Mouse (Mus musculus): Measurements from ENCODE around the gene Akap7. TPM values are rescaled to one million over a fixed set of nuclear protein-coding genes. Genes with fewer than 3 reads are reported as not detected.

The Akap7 gene
- polyA plus RNA-seq, 1 experiment from 2014 or later: 30.3 TPM

DNA sequence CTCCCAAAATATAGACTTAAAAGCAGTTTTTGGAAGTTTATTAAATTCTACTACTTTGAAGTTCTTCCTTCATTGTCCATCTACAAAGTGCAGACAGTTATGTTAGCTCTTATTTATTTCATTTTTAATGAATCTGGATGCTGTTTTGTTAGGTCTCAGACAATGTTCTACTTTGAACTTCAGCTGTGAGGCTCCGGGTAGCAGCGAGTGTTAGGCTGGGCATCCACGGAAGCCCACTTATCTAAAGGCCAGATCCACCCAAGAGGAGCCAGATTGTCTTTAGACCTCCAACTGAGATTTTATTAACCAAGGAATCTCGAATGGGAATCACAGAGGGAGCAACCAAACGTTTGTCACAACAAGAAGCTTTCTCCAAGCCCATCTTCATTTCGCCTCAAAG lies 2.5 kb downstream of the Akap7 start:
- ATAC-seq (ENCODE audit: low FRiP score, low TSS enrichment): no peak
- Histone ChIP-seq H3K4me1 (ENCODE audit: control insufficient read depth, insufficient read depth, low read length) (no peaks in the 10 kb centered on the region), H3K9ac (ENCODE audit: low read depth, low read length) (no peak overlapping the region), H3K4me3 (ENCODE audit: low read length) (no peak overlapping the region), H3K27ac (ENCODE audit: low read depth, low read length) (no peak overlapping the region), H3K36me3 (ENCODE audit: control insufficient read depth, insufficient read depth, low read length) (no peaks in the 10 kb centered on the region), H3K27me3 (ENCODE audit: control insufficient read depth, insufficient read depth, low read length) (no peaks in the 10 kb centered on the region), H3K9me3 (ENCODE audit: control insufficient read depth, low read length) (no peaks in the 10 kb centered on the region), H3K4me2 (replicated peaks; ENCODE audit: low read depth, low read length) (no peak overlapping the region)
- WGBS: 66% methylated on average over 6 of the region's 6 CpGs

DNA sequence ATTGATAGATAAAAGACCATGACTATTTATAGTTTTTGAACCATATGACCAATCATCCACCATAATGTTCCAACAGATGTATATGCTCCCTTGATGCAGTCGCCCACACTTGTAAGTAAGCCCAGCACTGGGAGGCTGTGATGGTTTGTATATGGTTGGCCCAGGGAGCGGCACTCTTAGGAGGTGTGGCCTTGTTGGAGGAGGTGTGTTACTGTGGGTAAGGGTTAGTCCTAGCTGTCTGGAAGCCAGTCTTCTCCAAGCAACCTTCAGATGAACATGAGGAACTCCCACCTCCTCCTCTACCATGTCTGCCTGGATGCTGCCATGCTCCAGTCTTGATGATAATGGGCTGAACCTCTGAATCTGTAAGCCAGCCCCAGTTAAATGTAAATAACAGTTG lies 3.1 kb downstream of the Akap7 start:
- no peak for ATAC-seq (ENCODE audit: low FRiP score, low TSS enrichment)
- H3K4me2 ChIP-seq (replicated peaks; ENCODE audit: low read depth, low read length): no peak overlapping the region
- no peak overlapping the region for H3K27ac ChIP-seq (ENCODE audit: low read depth, low read length)
- H3K9me3 ChIP-seq (ENCODE audit: control insufficient read depth, low read length): no peaks in the 10 kb centered on the region
- no peak overlapping the region for H3K9ac ChIP-seq (ENCODE audit: low read depth, low read length)
- H3K4me1 ChIP-seq (ENCODE audit: control insufficient read depth, insufficient read depth, low read length): no peaks in the 10 kb centered on the region
- H3K36me3 ChIP-seq (ENCODE audit: control insufficient read depth, insufficient read depth, low read length): no peaks in the 10 kb centered on the region
- H3K4me3 ChIP-seq (ENCODE audit: low read length): no peak overlapping the region
- no peaks in the 10 kb centered on the region for H3K27me3 ChIP-seq (ENCODE audit: control insufficient read depth, insufficient read depth, low read length)
- WGBS: 79% methylated on average over 2 of the region's 2 CpGs

DNA sequence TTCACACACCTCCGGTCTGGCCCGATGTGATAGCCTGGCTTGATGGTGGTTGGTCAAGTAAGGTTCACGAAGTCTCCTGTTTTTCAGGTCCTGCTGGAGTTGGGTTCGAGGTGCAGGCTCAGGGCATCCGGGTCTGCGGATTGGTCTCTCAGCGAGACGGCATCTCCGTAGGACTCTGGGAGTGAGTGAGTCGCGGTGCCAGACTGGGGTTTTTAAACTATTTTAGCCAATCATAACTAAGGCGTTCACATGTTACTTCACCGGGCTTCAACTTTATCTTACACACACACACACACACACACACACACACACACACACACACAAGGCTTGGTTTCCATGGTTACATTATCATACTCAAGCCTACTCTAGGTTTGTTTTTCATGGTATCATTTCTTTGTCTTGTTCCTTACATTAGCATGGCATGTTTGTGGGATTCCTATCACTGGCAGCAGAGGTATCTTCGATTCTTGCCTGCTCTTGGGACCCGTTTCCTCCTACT lies 8.6 kb downstream of the Akap7 start:
- 94% methylated on average over 15 of the region's 15 CpGs for WGBS
- ATAC-seq (ENCODE audit: low FRiP score, low TSS enrichment): no peak
- Histone ChIP-seq H3K4me1 (ENCODE audit: control insufficient read depth, insufficient read depth, low read length) (peaks cover 20% of the 10 kb centered on the region; the same call in 1 of the 2 replicates), H3K4me3 (ENCODE audit: low read length) (no peak overlapping the region), H3K9ac (ENCODE audit: low read depth, low read length) (no peak overlapping the region), H3K27me3 (ENCODE audit: control insufficient read depth, insufficient read depth, low read length) (no peaks in the 10 kb centered on the region), H3K27ac (ENCODE audit: low read depth, low read length) (no peak overlapping the region), H3K9me3 (ENCODE audit: control insufficient read depth, low read length) (no peaks in the 10 kb centered on the region), H3K4me2 (replicated peaks; ENCODE audit: low read depth, low read length) (no peak overlapping the region), H3K36me3 (ENCODE audit: control insufficient read depth, insufficient read depth, low read length) (no peaks in the 10 kb centered on the region)

DNA sequence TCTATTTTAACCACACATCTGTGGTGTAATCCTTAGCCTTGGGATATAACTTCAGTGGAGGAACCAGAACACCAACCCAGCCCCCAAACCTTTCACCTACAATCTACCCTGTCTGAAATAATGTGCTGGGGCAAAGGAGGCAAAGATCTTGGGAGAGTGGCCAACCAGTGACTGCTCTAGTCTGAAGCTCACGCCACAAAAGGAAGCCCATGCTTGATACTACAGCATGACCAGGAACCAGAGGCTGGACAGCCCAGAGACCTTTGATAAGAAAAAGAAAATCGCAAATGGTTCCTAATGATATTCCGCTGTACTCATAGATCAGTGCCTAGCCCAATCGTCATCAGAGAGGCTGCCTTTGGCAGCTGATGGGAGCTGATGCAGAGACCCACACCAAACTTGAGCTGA lies 9.4 kb downstream of the Akap7 start:
- ATAC-seq (ENCODE audit: low FRiP score, low TSS enrichment): no peak
- Histone ChIP-seq H3K9ac (ENCODE audit: low read depth, low read length) (no peak overlapping the region), H3K4me2 (replicated peaks; ENCODE audit: low read depth, low read length) (peak overlapping the region; percentile 64; the same call in 1 of the 2 replicates), H3K36me3 (ENCODE audit: control insufficient read depth, insufficient read depth, low read length) (no peaks in the 10 kb centered on the region), H3K9me3 (ENCODE audit: control insufficient read depth, low read length) (no peaks in the 10 kb centered on the region), H3K4me1 (ENCODE audit: control insufficient read depth, insufficient read depth, low read length) (peaks cover 20% of the 10 kb centered on the region; the same call in 1 of the 2 replicates), H3K4me3 (ENCODE audit: low read length) (no peak overlapping the region), H3K27me3 (ENCODE audit: control insufficient read depth, insufficient read depth, low read length) (no peaks in the 10 kb centered on the region), H3K27ac (ENCODE audit: low read depth, low read length) (peak overlapping the region; percentile 38; the same call in 1 of the 2 replicates)
- WGBS: 79% methylated on average over 4 of the region's 4 CpGs

DNA sequence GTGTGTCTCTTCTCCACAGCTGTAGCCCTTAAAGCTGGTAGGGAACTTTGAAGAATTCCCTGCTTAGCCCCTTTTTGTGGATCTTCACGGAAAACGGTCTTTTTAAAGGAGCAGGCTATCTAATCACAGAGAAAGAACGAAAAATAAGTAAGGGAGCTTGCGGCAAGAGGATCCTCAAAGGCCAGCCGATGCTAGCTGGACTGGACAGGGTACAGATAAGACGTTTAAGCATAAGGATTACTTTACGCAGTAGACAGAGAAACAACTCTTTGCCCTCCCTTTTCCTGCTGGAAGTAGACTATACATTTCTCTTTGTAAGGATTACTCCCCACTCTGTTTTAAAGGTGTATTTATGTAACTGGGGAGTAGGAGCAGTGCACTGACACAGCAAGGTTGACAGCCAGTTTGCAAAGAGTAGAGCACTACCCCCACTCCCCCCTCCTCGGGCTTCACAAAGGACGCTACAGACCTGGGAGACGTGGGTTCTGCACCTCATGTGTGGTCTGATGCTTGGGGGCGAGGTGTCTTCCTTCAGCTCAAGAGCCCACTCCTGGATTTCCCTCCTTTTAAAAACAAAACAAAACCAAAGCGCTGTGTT lies 9.9 kb downstream of the Akap7 start:
- peak overlapping the region; percentile 58 for H3K4me3 ChIP-seq (ENCODE audit: low read length)
- peak overlapping the region; percentile 75; the same call in 1 of the 2 replicates for H3K9ac ChIP-seq (ENCODE audit: low read depth, low read length)
- H3K9me3 ChIP-seq (ENCODE audit: control insufficient read depth, low read length): no peaks in the 10 kb centered on the region
- H3K27me3 ChIP-seq (ENCODE audit: control insufficient read depth, insufficient read depth, low read length): no peaks in the 10 kb centered on the region
- H3K4me1 ChIP-seq (ENCODE audit: control insufficient read depth, insufficient read depth, low read length): peaks cover 20% of the 10 kb centered on the region; the same call in 1 of the 2 replicates
- no peak for ATAC-seq (ENCODE audit: low FRiP score, low TSS enrichment)
- peak overlapping the region; percentile 86; the same call in 1 of the 2 replicates for H3K27ac ChIP-seq (ENCODE audit: low read depth, low read length)
- no peaks in the 10 kb centered on the region for H3K36me3 ChIP-seq (ENCODE audit: control insufficient read depth, insufficient read depth, low read length)
- H3K4me2 ChIP-seq (replicated peaks; ENCODE audit: low read depth, low read length): peak overlapping the region; percentile 64
- WGBS: 19% methylated on average over 12 of the region's 12 CpGs

DNA sequence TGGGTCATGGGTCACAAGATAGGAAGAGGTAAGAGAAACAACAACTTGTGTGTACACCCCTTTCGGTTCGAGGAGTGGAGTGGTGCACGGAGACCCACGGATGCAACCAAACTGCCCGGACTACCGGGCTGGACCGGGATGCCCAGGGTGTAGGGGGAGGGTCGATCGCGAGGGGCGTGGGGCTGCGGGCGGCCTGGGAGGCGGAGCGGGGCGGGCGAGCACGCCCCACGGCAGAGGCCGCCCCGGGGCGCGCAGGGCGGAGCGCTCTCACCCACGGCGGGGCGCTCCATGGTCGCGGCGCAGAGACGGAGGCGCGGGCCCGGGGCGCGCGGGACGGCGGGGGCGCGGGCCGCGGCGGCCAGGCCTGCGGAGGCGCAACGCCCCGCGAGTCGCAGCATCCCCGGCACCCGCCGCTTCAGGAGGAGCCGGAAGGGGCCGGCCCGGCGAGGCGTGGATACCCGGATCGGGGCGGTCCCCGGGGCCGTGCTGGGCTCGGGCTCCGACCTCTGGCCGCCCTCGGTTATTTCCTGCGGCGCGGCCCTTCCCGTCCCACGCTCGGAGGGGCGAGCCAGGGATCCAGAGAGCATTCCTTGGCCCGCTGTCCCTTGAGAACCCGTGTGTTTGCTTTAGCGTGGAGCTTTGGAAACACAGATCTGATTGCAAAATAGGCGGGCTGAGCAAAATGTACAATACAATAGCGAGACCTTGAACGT lies 10.9 kb downstream of the Akap7 start:
- Histone ChIP-seq H3K27ac (ENCODE audit: low read depth, low read length) (peak overlapping the region; percentile 86), H3K4me3 (ENCODE audit: low read length) (peak overlapping the region; percentile 58), H3K36me3 (ENCODE audit: control insufficient read depth, insufficient read depth, low read length) (no peaks in the 10 kb centered on the region), H3K4me1 (ENCODE audit: control insufficient read depth, insufficient read depth, low read length) (peaks cover 20% of the 10 kb centered on the region; the same call in 1 of the 2 replicates), H3K4me2 (replicated peaks; ENCODE audit: low read depth, low read length) (peak overlapping the region; percentile 64), H3K27me3 (ENCODE audit: control insufficient read depth, insufficient read depth, low read length) (no peaks in the 10 kb centered on the region), H3K9ac (ENCODE audit: low read depth, low read length) (peak overlapping the region; percentile 75), H3K9me3 (ENCODE audit: control insufficient read depth, low read length) (no peaks in the 10 kb centered on the region)
- under 1% methylated on average over 60 of the region's 81 CpGs for WGBS
- ATAC-seq (ENCODE audit: low FRiP score, low TSS enrichment): peak; percentile 97

DNA sequence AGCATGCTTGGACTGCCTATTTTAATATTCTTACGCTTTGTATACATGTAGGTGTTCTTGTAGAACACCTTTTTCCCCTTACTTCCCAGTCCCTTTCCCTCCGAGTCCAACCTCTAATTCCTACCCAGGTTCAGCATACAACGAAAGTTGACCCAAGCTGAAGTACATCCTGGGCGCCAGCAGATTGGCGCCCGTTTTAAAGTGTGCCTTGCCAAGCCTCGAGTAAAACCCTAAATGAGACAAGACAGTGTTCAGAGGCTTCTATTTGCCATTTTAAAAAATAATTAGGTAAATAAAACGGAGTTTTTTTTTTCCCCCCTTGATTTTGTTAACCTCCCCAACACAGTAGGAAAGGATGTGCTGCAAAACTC lies 11.4 kb downstream of the Akap7 start:
- ATAC-seq (ENCODE audit: low FRiP score, low TSS enrichment): no peak
- Histone ChIP-seq H3K27me3 (ENCODE audit: control insufficient read depth, insufficient read depth, low read length) (no peaks in the 10 kb centered on the region), H3K4me2 (replicated peaks; ENCODE audit: low read depth, low read length) (peak overlapping the region; percentile 64), H3K4me1 (ENCODE audit: control insufficient read depth, insufficient read depth, low read length) (peaks cover 20% of the 10 kb centered on the region; the same call in 1 of the 2 replicates), H3K9me3 (ENCODE audit: control insufficient read depth, low read length) (no peaks in the 10 kb centered on the region), H3K4me3 (ENCODE audit: low read length) (peak overlapping the region; percentile 58), H3K9ac (ENCODE audit: low read depth, low read length) (peak overlapping the region; percentile 75), H3K36me3 (ENCODE audit: control insufficient read depth, insufficient read depth, low read length) (no peaks in the 10 kb centered on the region), H3K27ac (ENCODE audit: low read depth, low read length) (peak overlapping the region; percentile 86; the same call in 1 of the 2 replicates)
- WGBS: 40% methylated on average over 8 of the region's 8 CpGs

DNA sequence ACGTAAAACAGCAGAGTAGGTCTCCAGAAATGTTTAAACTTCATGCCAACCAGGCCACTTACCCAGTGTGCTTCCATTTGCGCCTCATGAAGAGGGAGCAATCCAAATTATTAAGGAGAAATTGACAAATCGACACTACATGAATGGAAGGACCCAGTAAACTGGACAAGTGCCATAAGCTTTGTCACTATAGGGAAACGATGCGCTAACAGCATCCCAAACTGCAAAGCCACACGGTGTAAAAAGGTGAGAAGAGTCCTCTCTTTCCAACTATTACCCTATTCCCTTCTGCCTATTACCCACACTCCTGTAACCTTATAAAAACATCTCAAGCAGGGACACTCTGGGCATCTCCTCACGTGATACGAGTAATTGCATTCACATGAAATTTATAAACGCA lies 11.8 kb downstream of the Akap7 start:
- no peak overlapping the region for H3K4me3 ChIP-seq (ENCODE audit: low read length)
- 0 out of 2 replicates have a peak overlapping the region, but pooled peaks have one; percentile 64 for H3K4me2 ChIP-seq (replicated peaks; ENCODE audit: low read depth, low read length)
- H3K4me1 ChIP-seq (ENCODE audit: control insufficient read depth, insufficient read depth, low read length): peaks cover 20% of the 10 kb centered on the region; the same call in 1 of the 2 replicates
- WGBS: 75% methylated on average over 9 of the region's 9 CpGs
- no peak overlapping the region; the same call in 1 of the 2 replicates for H3K27ac ChIP-seq (ENCODE audit: low read depth, low read length)
- no peak for ATAC-seq (ENCODE audit: low FRiP score, low TSS enrichment)
- no peaks in the 10 kb centered on the region for H3K27me3 ChIP-seq (ENCODE audit: control insufficient read depth, insufficient read depth, low read length)
- no peaks in the 10 kb centered on the region for H3K9me3 ChIP-seq (ENCODE audit: control insufficient read depth, low read length)
- H3K9ac ChIP-seq (ENCODE audit: low read depth, low read length): no peak overlapping the region
- H3K36me3 ChIP-seq (ENCODE audit: control insufficient read depth, insufficient read depth, low read length): no peaks in the 10 kb centered on the region

DNA sequence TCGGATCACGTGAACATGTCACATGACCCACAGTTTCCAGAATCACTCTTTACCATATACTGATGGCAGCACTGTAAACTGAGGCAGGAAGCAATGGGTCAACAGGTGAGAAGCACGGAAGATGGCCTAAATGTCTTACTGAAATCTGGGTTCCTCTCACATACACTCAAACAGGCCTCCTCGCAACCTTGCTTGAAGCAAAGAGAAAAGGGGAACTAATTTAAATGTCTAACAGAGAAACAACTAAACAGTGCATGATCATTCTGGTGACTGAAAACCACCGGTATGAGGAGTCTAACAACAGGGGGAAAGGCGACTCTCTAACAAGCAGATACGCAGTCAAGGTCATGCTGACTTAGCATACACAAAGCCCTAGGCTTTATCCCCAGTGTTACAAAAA lies 12.7 kb downstream of the Akap7 start:
- no peaks in the 10 kb centered on the region for H3K27me3 ChIP-seq (ENCODE audit: control insufficient read depth, insufficient read depth, low read length)
- WGBS: 71% methylated on average over 7 of the region's 7 CpGs
- H3K4me1 ChIP-seq (ENCODE audit: control insufficient read depth, insufficient read depth, low read length): peaks cover 20% of the 10 kb centered on the region; the same call in 1 of the 2 replicates
- H3K9ac ChIP-seq (ENCODE audit: low read depth, low read length): no peak overlapping the region
- H3K4me2 ChIP-seq (replicated peaks; ENCODE audit: low read depth, low read length): no peak overlapping the region
- ATAC-seq (ENCODE audit: low FRiP score, low TSS enrichment): no peak
- no peak overlapping the region for H3K27ac ChIP-seq (ENCODE audit: low read depth, low read length)
- no peak overlapping the region for H3K4me3 ChIP-seq (ENCODE audit: low read length)
- H3K36me3 ChIP-seq (ENCODE audit: control insufficient read depth, insufficient read depth, low read length): no peaks in the 10 kb centered on the region
- no peaks in the 10 kb centered on the region for H3K9me3 ChIP-seq (ENCODE audit: control insufficient read depth, low read length)
